Mouse (Mus musculus) heart, postnatal 36 days (tissue): ENCODE measurements around the gene Wdsub1. TPM values are rescaled to one million over a fixed set of nuclear protein-coding genes. Genes with fewer than 3 reads are reported as not detected.
A peak's percentile ranks its signal among the peaks of the same experiment; 100 is the strongest.

Experiments used
- DNase-seq, 2 experiments: peaks; one replicate each; pipeline ENCODE4 v3.0.0; 2021 to 2022
- intact Hi-C: fragments of 180-260 bp; cut with DNase I; formaldehyde crosslinking; loops from one replicate; pipeline ENCODE4 v1.15.1; 2025
- total RNA-seq, 2 experiments: library from RNA; stranded (reverse); gene quantifications; 2 replicates each; pipeline ENCODE4 v1.2.3; 2021

Wdsub1 gene
- total RNA-seq, 2 experiments from 2014 or later = 22.6 to 26.1 TPM

DNA sequence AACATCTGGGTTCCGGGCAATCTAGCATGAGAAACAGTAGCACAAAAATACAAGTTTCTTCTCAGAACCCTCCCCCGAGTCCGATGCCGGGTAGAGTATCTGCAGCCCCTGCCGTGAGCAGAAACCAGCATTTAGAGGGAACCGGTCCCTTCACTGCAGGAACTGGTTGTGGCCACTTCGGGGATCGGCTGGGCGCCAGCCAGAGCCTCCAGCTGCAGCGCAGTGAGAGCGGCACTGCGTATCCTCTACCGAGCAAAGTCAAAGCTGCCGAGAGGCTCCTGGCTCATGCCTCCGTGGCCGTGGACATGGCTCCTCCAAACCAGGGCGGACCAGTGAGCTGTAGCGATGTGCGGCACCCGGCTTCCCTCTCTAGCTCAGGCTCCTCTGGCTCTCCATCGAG lies 39.2 kb downstream of the Wdsub1 start:
- intact Hi-C loops = loop anchor here (5.0 kb wide), 1 partner anchor 41 kb away; no protein-coding TSS in a partner anchor
- no peak for DNase-seq

DNA sequence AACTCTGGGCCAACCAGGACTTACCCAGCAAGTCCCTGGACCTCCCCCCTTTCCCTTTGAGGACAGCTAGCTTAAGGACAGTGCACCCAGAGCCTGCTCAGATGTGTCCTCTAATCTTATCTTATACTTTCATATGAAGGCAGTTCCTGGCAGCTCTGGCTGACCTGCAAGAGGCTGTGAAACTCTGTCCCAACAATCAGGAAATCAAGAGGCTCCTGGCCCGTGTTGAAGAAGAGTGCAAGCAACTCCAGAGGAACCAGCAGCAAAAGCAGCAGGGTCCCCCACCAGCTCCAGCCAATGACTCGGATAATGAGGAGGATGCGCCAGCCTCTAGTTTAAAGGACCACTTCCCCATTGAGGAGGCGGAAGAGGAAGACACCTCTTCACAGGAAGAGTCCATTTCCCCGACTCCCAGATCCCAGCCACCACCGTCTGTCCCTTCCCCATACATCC lies 39.8 kb downstream of the Wdsub1 start:
- no peak for DNase-seq
- intact Hi-C loops = loop anchor here (5.0 kb wide), 1 partner anchor 40 kb away; no protein-coding TSS in a partner anchor

DNA sequence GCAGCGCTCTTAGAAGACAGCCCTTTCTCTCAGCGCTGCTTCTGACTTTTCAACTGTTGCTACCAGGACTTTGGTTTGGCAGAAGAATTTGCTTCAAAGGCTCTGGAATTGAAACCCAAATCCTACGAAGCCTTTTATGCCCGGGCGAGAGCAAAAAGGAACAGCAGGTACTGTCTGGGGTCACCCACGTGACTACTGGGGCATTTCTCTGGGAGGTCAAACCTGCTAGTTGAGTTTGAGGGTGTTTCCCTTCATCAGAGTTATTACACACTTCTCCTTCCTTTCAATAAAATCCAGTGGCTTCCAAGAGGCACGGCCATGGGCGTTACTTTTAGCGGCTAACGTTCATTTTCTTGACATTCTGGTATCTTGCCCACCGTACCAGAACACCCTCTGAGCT lies 40.4 kb downstream of the Wdsub1 start:
- DNase-seq = no peak
- intact Hi-C loops = loop anchor here (5.0 kb wide), 1 partner anchor 40 kb away; no protein-coding TSS in a partner anchor

DNA sequence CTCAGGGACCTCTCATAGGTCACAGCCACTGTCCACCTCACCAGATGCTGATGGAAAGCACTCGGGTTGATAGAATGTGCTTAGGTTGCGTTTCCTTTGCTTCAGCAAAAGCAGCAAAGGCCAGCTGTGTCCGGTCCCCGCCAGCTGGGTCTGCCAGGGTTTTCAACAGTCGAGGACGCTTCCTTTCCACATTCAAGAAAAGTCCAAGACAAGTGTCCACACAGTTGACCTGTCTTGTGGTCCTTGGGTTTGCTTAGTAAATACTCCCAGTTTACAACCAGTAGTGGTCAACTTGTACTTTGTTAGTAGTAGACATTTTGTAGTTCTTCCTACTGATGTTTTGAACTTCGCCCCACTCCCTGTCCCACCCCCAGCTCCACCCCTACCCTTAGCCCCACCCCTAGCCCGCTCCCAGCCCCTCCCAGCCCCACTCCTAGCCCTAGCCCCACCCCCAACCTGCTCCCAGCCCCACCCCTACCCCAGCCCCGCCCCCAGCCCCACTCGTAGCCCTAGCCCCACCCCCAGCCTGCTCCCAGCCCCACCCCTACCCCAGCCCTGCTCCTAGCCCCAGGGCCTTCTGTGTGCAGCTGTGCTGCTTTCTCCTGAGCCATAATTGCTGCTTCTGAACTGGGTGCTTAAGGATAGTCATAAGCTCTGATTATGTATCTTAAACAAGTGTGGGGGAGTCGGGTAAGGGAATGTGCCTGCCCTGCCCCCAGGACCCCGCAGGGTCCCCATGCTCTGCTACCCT lies 41.0 kb downstream of the Wdsub1 start:
- intact Hi-C loops = loop anchor here (5.0 kb wide), 1 partner anchor 39 kb away; no protein-coding TSS in a partner anchor
- peak in 1 of 2 experiments; percentile 41 for DNase-seq

DNA sequence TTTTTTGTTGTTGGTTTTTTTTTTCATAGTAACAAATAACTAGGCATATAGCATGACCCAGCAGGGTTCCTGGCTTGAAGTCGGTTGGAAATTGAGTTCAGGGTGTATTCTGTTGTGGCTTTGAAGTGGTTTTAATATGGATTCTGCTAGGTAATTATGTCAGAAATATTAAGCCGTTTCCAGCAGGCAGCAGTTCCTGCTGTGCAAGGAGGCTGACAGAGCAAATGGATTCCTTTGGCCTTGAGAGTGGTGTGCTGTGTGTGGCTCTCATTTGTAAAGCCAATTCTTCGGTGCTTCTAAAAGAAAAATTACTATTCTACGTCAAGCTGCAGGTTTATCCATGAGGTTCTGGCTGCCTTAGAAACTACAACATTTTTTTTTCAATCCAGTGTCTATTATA lies 42.2 kb downstream of the Wdsub1 start:
- DNase-seq = no peak
- intact Hi-C loops = loop anchor here (5.0 kb wide), 1 partner anchor 38 kb away; no protein-coding TSS in a partner anchor

DNA sequence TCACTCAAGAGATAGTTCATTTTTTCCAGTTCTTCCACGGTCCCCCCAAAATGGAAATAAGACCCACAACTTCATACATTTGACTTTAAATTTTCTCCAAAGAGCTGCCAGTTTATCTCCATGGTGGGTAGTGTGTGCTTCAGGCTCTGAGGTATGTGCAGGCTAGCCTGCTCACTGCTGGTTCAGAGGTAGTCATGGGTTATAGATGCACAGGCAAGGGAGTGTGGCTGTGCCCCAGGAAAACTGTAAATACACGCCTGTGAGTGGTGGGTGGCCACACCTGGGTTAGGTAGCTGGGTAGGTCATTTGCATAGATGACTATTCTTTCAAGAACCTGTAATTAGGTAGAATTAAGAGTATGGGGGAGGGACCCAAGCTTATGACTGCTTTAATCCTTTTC lies 42.6 kb downstream of the Wdsub1 start:
- DNase-seq = no peak
- intact Hi-C loops = loop anchor here (5.0 kb wide), 1 partner anchor 37 kb away; no protein-coding TSS in a partner anchor

DNA sequence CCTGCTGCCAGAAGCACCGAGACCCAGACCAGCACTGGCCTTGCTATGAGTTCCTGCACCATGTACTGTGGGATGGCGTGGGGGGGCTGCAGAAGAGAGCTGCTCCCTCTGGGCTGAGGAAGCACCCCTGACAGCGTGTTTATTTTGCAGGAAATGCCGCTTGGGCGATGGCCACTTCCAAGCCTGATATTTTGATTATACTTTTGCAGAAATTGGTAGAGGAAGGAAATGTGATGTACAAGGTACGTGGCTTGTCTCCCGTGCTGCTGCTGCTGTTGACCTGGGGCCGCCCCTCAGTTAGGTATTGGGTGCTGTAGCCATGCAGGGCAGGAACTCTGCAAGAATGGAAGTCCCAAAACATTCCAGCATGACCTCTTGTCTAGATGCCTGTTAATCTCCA lies 43.6 kb downstream of the Wdsub1 start:
- DNase-seq = peak in 1 of 2 experiments; percentile 24
- intact Hi-C loops = no loop called here

DNA sequence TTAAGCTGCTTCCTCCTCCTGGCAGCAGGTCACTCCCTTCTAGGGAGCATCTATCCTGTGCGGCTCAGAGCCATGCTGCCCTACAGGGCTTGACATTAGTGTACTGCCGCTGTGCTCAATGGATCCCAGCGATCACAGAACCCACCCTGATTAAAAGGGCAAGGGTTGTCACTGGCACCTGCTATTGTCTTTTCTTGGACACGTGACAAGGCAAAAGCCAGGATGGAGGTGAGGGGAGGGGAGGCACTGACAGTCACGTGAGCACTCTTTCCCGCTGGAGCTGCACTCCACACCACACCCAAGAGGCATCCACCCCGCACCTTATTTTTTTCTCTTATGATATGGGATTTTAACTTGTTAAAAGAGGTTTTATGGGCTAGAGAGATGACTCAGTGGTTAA lies 50.6 kb downstream of the Wdsub1 start:
- intact Hi-C loops = loop anchor here (2.0 to 5.0 kb wide), 2 partner anchors 295 to 377 kb away; partner anchors contain the start of genes Baz2b and March7
- no peak for DNase-seq

DNA sequence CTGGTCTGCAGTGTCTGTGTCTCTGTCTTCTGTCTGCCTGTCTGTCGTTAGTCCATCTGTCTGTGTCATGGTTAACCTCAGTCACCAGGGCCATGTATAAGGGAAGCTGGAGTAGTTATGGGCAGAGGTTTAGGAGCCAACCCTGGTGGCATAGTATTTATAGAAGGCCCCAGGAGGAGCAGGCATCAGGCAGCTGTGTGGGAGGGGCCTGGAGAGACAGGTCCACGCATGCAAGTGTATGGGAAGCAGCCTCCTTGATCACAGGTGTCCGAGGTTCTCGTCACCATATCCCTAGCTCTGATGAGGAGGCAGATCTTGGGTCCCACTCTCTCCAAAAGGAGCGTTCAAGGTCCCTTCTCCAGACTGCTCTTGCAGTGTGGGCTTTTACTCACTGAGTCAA lies 51.5 kb downstream of the Wdsub1 start:
- intact Hi-C loops = loop anchor here (2.0 to 5.0 kb wide), 2 partner anchors 296 to 378 kb away; partner anchors contain the start of genes Baz2b and March7
- no peak for DNase-seq

DNA sequence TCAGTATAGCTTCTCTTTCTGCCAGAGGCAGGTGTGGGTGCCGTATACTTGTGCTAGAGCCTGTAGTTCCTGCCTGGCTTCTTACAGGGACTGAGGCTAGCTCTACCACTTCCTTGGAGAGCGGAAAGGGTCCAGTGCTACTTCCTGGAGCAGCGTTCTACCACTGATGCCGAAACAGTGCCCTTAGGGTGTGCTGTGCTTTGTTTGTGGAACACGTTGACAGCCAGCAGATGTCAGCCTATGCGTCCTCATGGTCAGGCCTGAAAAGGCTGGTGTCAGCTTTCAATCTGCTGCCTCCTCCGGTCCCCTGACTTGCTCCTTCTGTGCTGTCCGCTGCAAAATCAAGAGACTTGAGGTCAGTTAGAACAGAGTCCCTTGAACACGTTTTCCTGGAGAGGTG lies 52.2 kb downstream of the Wdsub1 start:
- intact Hi-C loops = loop anchor here (2.0 to 5.0 kb wide), 2 partner anchors 297 to 379 kb away; partner anchors contain the start of genes Baz2b and March7
- no peak for DNase-seq

DNA sequence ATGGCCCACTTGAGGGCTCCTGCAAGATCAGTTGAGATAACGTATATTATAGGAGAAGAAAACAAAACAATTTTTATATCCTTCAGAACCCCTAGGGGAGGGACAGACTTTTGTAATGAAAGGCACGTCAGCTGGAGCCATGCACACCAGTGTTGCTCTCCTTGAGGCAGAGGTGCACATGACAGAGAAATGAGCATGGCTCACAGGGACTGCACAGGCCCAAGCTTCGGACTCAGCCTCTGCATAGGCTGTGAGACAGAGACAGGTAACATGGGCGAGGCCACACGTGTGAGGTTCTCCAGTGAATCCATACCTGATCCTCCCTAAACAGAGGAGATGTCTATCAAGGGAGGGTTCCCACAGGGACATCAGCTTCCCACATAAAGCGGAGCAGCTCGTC lies 52.7 kb downstream of the Wdsub1 start:
- intact Hi-C loops = loop anchor here (2.0 to 5.0 kb wide), 2 partner anchors 298 to 379 kb away; partner anchors contain the start of genes Baz2b and March7
- no peak for DNase-seq

DNA sequence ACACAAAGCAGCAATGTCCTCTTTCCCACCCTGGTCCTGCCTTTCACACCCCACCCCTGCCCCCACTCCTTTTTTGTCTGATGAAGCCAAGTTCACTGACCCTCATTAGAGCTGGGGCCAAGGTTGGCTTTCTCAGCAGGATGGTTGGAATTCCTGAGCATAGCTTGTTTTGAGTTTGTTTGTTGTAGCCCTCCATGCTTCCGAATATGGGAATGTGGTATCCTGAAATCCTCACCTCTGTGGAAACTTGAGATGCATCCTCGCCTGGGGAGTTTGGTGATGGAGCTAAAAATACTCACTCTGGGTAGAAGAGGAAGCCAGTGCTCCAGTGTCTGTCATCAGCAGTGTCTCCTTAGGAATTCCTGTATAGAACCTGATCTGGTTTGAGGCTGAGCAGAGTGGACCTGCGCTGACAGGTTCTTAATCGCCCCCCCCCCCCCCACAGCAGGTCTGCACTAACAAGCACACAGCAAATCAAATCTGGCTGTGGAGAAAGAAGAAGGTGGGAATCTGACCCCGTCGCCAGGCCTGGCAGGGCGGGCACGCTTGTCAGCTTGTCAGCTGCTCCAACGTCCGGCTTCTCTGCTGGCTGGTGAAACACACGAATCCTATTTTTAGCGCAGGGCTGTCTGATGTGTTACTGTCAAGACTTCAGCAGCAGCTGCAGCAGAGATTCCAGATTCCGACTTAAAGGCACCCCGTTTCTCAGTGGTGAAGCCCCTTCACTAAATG lies 53.4 kb downstream of the Wdsub1 start:
- intact Hi-C loops = no loop called here
- DNase-seq = peak; percentile 57 to 67

DNA sequence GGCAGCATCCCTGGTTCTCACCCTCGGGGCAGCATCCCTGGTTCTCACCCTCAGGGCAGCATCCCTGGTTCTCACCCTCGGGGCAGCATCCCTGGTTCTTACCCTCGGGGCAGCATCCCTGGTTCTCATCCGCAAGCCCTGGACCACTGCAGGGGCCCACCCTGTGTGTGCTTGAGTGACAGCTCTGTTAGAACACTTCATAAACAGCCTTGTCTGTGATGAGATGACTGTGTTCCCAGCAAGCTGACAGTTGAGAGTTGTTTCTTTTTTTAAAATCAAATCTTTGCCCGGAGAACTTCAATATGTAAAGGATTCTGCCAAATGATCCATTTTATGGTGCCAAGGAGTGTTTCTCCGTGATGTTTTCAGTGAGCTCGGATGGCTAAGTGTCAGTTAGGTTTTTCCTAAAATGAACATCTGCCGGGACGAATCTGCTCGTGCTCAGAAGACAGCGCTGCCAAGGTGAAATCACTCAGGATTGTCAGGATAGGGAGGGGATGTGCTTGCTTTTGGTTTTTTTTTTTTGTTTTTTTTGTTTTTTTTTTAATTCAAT lies 54.2 kb downstream of the Wdsub1 start:
- intact Hi-C loops = no loop called here
- DNase-seq = peak in 1 of 2 experiments; percentile 13

DNA sequence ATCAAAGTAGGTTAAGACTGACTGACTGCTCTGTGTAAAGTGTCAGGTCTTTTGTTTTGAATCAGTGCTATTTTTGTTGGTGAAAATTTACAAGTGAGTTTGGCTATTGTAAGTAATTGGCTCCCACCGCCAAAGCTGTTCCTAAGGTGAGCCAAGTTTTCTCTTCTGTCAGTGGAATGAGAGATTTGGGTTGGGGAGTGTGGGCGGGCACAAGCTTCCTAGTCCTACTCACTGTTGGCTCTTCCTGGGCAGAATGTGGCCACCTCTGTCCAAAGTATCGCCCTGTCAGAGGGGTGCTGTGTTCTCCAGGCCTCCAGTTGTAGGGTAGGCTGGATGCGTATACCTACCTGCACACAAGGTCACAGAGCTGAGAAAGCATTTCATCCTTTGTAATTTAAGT lies 57.0 kb downstream of the Wdsub1 start:
- intact Hi-C loops = no loop called here
- DNase-seq = no peak

DNA sequence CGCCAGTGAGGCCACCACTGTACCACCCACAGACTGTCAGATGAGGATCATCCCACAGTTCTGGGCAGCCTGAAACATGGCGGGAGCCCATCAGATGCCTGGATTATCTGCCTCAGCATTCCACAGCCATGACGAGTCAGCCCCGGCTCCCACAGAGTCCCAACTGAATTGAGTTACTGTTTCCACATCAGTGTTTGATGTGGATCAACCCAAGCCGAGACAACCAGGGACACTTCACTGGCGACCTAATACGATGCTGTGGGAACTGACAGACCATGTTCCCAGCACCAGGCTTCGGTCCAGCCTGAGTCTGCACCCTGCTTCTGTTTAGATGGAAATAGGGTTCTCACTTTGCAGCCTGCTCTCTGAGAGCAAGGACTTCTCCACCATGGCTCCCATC lies 58.1 kb downstream of the Wdsub1 start:
- peak in 1 of 2 experiments; percentile 64 for DNase-seq
- intact Hi-C loops = no loop called here

DNA sequence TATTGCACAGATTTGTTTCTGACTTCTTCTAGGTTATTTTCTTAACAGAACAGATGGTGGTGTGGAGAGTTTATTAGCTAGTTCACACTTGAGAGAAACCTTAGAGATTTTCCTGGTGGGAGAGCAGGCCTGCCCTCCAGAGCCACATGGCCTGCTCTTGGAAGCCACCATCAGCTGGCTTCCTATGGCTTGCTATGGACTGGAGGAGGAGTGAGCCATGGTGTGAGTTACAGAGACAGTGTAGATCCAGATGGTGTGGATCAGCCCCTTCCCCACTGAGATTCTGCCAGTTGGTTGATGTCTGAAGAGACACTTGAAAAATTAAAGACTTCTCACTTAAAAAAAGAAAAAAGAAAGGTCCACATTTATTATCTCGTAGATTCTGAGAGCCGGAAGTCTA lies 61.3 kb downstream of the Wdsub1 start:
- DNase-seq = no peak
- intact Hi-C loops = no loop called here

DNA sequence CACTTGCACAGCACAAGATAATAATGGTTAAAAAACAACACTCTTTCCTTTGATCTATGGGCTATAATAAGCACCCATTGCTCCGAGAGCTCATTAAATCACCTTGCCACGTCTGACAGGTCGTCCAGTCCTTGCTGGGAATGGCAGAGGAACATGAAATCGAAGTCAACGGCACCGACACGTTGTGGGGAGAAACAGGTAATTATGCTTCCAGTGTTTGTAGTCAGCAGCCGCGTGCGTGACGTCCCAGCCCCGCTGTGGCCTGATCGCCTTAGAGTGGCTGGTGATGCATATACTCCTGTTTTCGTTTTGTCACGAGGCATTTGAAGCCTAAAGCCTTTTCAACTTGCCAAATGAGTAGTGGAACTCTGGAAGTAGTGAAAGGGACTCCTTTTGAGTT lies 62.3 kb downstream of the Wdsub1 start:
- DNase-seq = no peak

DNA sequence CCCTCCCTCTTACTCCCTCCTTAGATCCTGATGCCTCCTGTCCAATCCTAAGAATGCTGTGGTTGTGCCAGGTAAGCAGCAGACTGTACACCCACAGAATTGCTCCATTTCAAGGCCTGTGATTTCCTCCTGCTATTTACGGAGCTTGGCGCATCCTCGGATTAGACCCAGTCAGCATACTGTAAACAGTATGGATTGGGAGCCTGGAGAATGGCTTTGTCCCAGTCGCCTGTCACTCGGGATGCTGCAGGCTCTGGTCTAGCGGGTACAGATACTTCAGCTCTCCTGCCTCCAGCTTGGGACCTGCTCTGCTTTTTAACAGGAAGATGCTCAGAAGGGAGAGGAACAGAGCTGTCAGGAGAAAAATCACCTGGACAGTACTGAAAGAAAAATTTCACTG lies 63.0 kb downstream of the Wdsub1 start:
- intact Hi-C loops = no loop called here

More for the DNA sequence above, 62.3 kb downstream of the Wdsub1 start:
- intact Hi-C loops = no loop called here

DNA sequence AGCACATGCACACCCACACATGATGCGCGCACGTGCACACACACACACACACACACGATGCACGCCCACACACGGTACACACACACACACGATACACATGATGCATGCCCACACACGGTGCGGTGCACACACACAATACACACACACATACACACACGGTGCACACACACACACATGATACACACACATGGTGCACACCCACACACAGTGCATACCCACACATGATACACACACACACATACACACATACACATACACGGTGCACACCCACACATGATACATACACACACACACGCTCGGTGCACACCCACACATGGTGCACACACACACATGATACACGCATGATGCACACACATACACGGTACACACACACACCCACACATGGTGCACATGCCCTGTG lies 63.7 kb downstream of the Wdsub1 start:
- DNase-seq = no peak
- intact Hi-C loops = no loop called here

More for the DNA sequence above, 63.0 kb downstream of the Wdsub1 start:
- no peak for DNase-seq

DNA sequence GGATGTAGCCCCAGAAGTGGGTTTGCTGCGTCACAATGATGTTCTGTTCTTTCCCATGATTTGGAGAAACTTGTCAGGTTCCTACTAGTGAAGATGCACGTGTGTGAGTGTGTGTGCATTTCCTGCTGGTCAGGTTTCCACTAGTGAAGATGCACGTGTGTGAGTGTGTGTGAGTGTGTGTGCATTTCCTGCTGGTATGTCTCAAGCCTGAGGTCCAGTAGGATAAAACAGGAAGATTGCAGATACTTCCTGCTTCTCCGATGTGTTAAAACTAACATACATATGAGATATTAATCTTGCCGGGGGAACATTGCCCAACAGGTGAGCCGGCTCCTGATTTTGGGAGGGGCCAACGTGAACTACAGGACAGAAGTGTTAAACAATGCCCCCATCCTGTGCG lies 67.4 kb downstream of the Wdsub1 start:
- no peak for DNase-seq
- intact Hi-C loops = no loop called here

DNA sequence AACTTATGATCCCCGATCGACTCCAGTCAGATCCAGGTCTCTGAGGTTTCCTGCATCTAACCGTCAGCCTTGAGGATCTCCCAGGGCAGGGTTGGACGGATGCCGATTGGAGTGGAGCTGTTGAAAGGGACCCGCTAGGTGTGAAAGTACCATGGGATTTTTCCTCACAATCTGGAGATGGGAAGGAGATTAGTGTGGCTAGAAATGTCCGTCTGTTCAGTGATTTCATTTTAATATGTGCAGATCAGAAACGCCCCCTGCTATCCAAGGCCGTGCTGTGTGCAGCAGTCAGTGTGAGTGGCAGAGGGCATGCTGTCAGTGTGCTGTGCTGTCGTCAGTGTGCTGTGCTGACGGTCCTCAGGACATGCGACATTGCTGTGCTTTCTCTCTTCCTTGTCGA lies 68.9 kb downstream of the Wdsub1 start:
- intact Hi-C loops = no loop called here
- no peak for DNase-seq
